In the genomic region with DNA sequence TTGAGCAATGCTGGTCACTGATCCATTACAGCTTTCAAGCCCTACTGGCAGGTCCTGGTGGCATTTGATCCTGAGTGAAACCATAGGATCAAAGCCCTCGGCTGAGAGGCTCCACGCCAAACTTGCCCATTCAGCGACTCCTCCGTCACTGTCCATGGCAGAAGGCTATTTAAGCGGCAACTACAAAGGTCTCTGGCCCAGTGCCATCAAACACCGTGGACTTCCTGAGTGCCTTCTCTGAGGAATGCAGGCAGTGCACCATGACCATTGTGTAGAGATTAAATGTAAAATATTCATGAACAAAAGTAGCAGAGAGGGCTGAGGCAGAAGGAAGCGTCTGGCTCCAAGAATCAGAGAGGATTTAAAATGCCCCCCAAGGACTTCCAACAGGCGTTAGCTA, we compare ENCODE assay signal across 11 mouse cellular contexts. TPM values are rescaled to one million over a fixed set of nuclear protein-coding genes. Genes with fewer than 3 reads are reported as not detected.
A peak's percentile ranks its signal among the peaks of the same experiment; 100 is the strongest.
DNase-seq lines count a peak whose midpoint lies in the region; ATAC-seq and TF ChIP-seq lines count a peak whose summit lies in the region.
"Had no signal": no experiment of that assay in that cellular context is flagged by ENCODE, and none has a peak within 500 bp of the region (broad histone marks: within the 10 kb centered on the region; RNA-seq: fewer than 3 reads in every experiment).

No protein-coding gene starts in this region.

- 0 out of 2 replicates have a peak, but pooled peaks cover 4% of the 10 kb centered on the region for H3K27me3 ChIP-seq in lung, embryonic 14.5 days (ENCODE audit: insufficient read depth, low read length)
- H3K27me3 ChIP-seq in kidney, adult 2 months (replicated peaks; ENCODE audit: control insufficient read depth, insufficient read depth, low read length) = no peaks in the 10 kb centered on the region
- H3K27me3 ChIP-seq in midbrain, embryonic 16.5 days (ENCODE audit: control insufficient read depth, insufficient read depth, low read depth, low read length) = no peaks in the 10 kb centered on the region
- H3K27me3 ChIP-seq: lung, embryonic 15.5 days had no signal

- no peak overlapping the region for H3K27ac ChIP-seq in lung, embryonic 14.5 days (ENCODE audit: low read depth)
- no peak overlapping the region for H3K27ac ChIP-seq in kidney, adult 2 months (ENCODE audit: insufficient read depth, low read depth, low read length)
- H3K27ac ChIP-seq in midbrain, embryonic 16.5 days (ENCODE audit: low read length) = peak overlapping the region; percentile 40
- no peak overlapping the region for H3K27ac ChIP-seq in left cerebral cortex, adult 2 months
- H3K27ac ChIP-seq: lung, embryonic 15.5 days had no signal

- no peak overlapping the region for H3K4me2 ChIP-seq in lung, embryonic 14.5 days
- H3K4me2 ChIP-seq in midbrain, embryonic 16.5 days (ENCODE audit: low read length) = no peak overlapping the region
- H3K4me2 ChIP-seq: lung, embryonic 15.5 days had no signal

- intact Hi-C loops in left cerebral cortex, adult 2 months (cut with DNase I) = no loop called here
- intact Hi-C loops in left cerebral cortex, postnatal 10 days (cut with DNase I) = no loop called here

- TF ChIP-seq POLR2A in kidney, adult 2 months (IDR thresholded peaks at IDR 0.05; ENCODE audit: low read depth, low read length) = no peak

- 21% methylated on average over 8 of the region's 8 CpGs for WGBS in lung, embryonic 14.5 days
- WGBS in kidney, adult 2 months = 22% methylated on average over 8 of the region's 8 CpGs
- WGBS in midbrain, embryonic 16.5 days = 8% methylated on average over 8 of the region's 8 CpGs

- no peak for TF ChIP-seq CTCF in lung, embryonic 14.5 days (IDR thresholded peaks at IDR 0.05; ENCODE audit: low read depth)
- TF ChIP-seq CTCF in kidney, adult 2 months (conservative IDR thresholded peaks at IDR 0.05; ENCODE audit: insufficient read depth, insufficient read length, low read depth, low read length) = no peak
- TF ChIP-seq CTCF in left cerebral cortex, adult 2 months (IDR thresholded peaks at IDR 0.05) = no peak

- ATAC-seq in lung, embryonic 14.5 days (ENCODE audit: insufficient read depth) = no peak
- peak; percentile 37 for ATAC-seq in midbrain, embryonic 16.5 days

- H3K36me3 ChIP-seq in lung, embryonic 14.5 days (ENCODE audit: insufficient read depth) = no peaks in the 10 kb centered on the region
- H3K36me3 ChIP-seq in kidney, adult 2 months (ENCODE audit: control insufficient read depth, insufficient read depth, low read length) = no peaks in the 10 kb centered on the region
- no peaks in the 10 kb centered on the region for H3K36me3 ChIP-seq in midbrain, embryonic 16.5 days (ENCODE audit: control insufficient read depth, insufficient read depth, low read length)
- H3K36me3 ChIP-seq: G1E; lung, embryonic 15.5 days had no signal

- H3K4me1 ChIP-seq in lung, embryonic 14.5 days (ENCODE audit: insufficient read depth) = peaks cover 4% of the 10 kb centered on the region; the same call in 1 of the 2 replicates
- H3K4me1 ChIP-seq in kidney, adult 2 months (ENCODE audit: control insufficient read depth, insufficient read depth, low read length) = peaks cover 3% of the 10 kb centered on the region
- peaks cover 30% of the 10 kb centered on the region for H3K4me1 ChIP-seq in midbrain, embryonic 16.5 days (ENCODE audit: control insufficient read depth, insufficient read depth, low read length)

- H3K4me3 ChIP-seq in lung, embryonic 14.5 days (ENCODE audit: low read depth, low read length) = no peak overlapping the region
- H3K4me3 ChIP-seq in kidney, adult 2 months (ENCODE audit: insufficient read depth, low read depth, low read length) = no peak overlapping the region
- no peak overlapping the region for H3K4me3 ChIP-seq in midbrain, embryonic 16.5 days (ENCODE audit: low read depth, low read length)
- no peak overlapping the region for H3K4me3 ChIP-seq in left cerebral cortex, adult 2 months
- H3K4me3 ChIP-seq: lung, embryonic 15.5 days had no signal

- no peak overlapping the region for H3K9ac ChIP-seq in lung, embryonic 14.5 days
- H3K9ac ChIP-seq in midbrain, embryonic 16.5 days (ENCODE audit: low read depth, low read length) = no peak overlapping the region
- H3K9ac ChIP-seq: lung, embryonic 15.5 days had no signal

- DNase-seq in lung, embryonic 14.5 days = peak; percentile 70
- DNase-seq in lung, postnatal 25 days (ENCODE audit: low spot score) = no peak
- peak; percentile 81 to 83 for DNase-seq in cerebellum, postnatal 14 days
- peak; percentile 92 for DNase-seq in kidney, adult 2 months
- no peak for DNase-seq in left cerebral cortex, adult 2 months (ENCODE audit: extremely low spot score in 1 of 2, low spot score in 2 of 2)
- no peak for DNase-seq in left cerebral cortex, postnatal 10 days (ENCODE audit: extremely low spot score in 1 of 2, low spot score in 2 of 2)
- no peak for DNase-seq in layer of hippocampus, postnatal 36 days

- no peaks in the 10 kb centered on the region for H3K9me3 ChIP-seq in lung, embryonic 14.5 days (ENCODE audit: low read depth, low read length)
- no peaks in the 10 kb centered on the region for H3K9me3 ChIP-seq in midbrain, embryonic 16.5 days (replicated peaks; ENCODE audit: control insufficient read depth, low read length, poor library complexity, severe bottlenecking)
- H3K9me3 ChIP-seq: G1E; lung, embryonic 15.5 days had no signal

RNA-seq across cellular contexts. Expression of a gene that starts 10.9 kb away (rescaled TPM):
- 0.46 and 0.92 TPM in 2 replicates for polyA plus RNA-seq in lung, embryonic 14.5 days (2014; fragmentation: Nextera tagmentation; extraction: Ambion mirVana)
- polyA plus RNA-seq in kidney, adult 2 months (2012; rRNA removed) = 0.11 and 0.42 TPM in 2 replicates
- polyA plus RNA-seq in midbrain, embryonic 16.5 days (2015; fragmentation: Nextera tagmentation; extraction: Ambion mirVana) = 15.1 and 18.5 TPM in 2 replicates
- total RNA-seq in left cerebral cortex, adult 2 months (2021) = 1 to 10 TPM; 5.2 to 6.1 TPM
- 10 to 100 TPM in 1 of 2 experiments, 1 to 10 TPM in 1; 8.3 to 11.4 TPM for total RNA-seq in left cerebral cortex, postnatal 10 days (2021)
- 1 to 10 TPM; 3.1 to 6.5 TPM for total RNA-seq in layer of hippocampus, postnatal 36 days (2021)
- total RNA-seq: heart, postnatal 25 days had no signal

RNA-seq across cellular contexts. Expression of a gene that starts 25.1 kb away (rescaled TPM):
- polyA plus RNA-seq in lung, embryonic 14.5 days (2014; fragmentation: Nextera tagmentation; extraction: Ambion mirVana) = 3.3 and 3.6 TPM in 2 replicates
- polyA plus RNA-seq in kidney, adult 2 months (2012; rRNA removed) = 23.1 and 26.8 TPM in 2 replicates
- polyA plus RNA-seq in midbrain, embryonic 16.5 days (2015; fragmentation: Nextera tagmentation; extraction: Ambion mirVana) = 7.4 and 11.6 TPM in 2 replicates
- total RNA-seq in left cerebral cortex, adult 2 months (2021) = 10 to 100 TPM; 27.1 to 28.1 TPM
- 10 to 100 TPM; 33.6 to 37.4 TPM for total RNA-seq in left cerebral cortex, postnatal 10 days (2021)
- 10 to 100 TPM; 29.9 to 32.4 TPM for total RNA-seq in layer of hippocampus, postnatal 36 days (2021)

RNA-seq across cellular contexts. Expression of a gene that starts 41.3 kb away (rescaled TPM):
- polyA plus RNA-seq in lung, embryonic 14.5 days (2014; fragmentation: Nextera tagmentation; extraction: Ambion mirVana) = 2.0 and 3.3 TPM in 2 replicates
- polyA plus RNA-seq in kidney, adult 2 months (2012; rRNA removed) = 16.4 and 18.4 TPM in 2 replicates
- 16.4 and 21.7 TPM in 2 replicates for polyA plus RNA-seq in midbrain, embryonic 16.5 days (2015; fragmentation: Nextera tagmentation; extraction: Ambion mirVana)
- 100 to 1,000 TPM; 195 to 209 TPM for total RNA-seq in left cerebral cortex, adult 2 months (2021)
- 100 to 1,000 TPM; 199 to 201 TPM for total RNA-seq in left cerebral cortex, postnatal 10 days (2021)
- 100 to 1,000 TPM; 151 to 152 TPM for total RNA-seq in layer of hippocampus, postnatal 36 days (2021)

RNA-seq across cellular contexts. Expression of a gene that starts 41.6 kb away (rescaled TPM):
- 2.7 and 3.1 TPM in 2 replicates for polyA plus RNA-seq in lung, embryonic 14.5 days (2014; fragmentation: Nextera tagmentation; extraction: Ambion mirVana)
- 0.83 and 0.92 TPM in 2 replicates for polyA plus RNA-seq in kidney, adult 2 months (2012; rRNA removed)
- polyA plus RNA-seq in midbrain, embryonic 16.5 days (2015; fragmentation: Nextera tagmentation; extraction: Ambion mirVana) = 1.4 and 2.6 TPM in 2 replicates
- 1 to 10 TPM; 6.4 to 7.5 TPM for total RNA-seq in left cerebral cortex, adult 2 months (2021)
- 1 to 10 TPM; 4.2 to 5.4 TPM for total RNA-seq in left cerebral cortex, postnatal 10 days (2021)
- 10 to 100 TPM in 1 of 2 experiments, 1 to 10 TPM in 1; 8.2 to 10.1 TPM for total RNA-seq in layer of hippocampus, postnatal 36 days (2021)
- total RNA-seq: G1E had no signal
- polyA plus RNA-seq: G1E had no signal

Comparison
In these comparisons a context has a peak if more than half of its experiments do, and no peak if none do; other contexts are left out.
1. DNase-seq: peak in lung, embryonic 14.5 days (single experiment), cerebellum, postnatal 14 days (2 of 2) and kidney, adult 2 months (single experiment); none in lung, postnatal 25 days (single experiment), left cerebral cortex, adult 2 months (0 of 2), left cerebral cortex, postnatal 10 days (0 of 2) and layer of hippocampus, postnatal 36 days (0 of 2).